Mouse (Mus musculus) c-Kit-positive CD71-negative TER-119-negative erythroid progenitor cells, embryonic 14.5 days (primary cell): ENCODE data around the gene Acin1.

Experiments used
- DNase-seq: peaks from one replicate; pipeline ENCODE4 v3.0.0-alpha.2; 2013; ENCODE audit warnings: low read depth

The Acin1 gene

DNA sequence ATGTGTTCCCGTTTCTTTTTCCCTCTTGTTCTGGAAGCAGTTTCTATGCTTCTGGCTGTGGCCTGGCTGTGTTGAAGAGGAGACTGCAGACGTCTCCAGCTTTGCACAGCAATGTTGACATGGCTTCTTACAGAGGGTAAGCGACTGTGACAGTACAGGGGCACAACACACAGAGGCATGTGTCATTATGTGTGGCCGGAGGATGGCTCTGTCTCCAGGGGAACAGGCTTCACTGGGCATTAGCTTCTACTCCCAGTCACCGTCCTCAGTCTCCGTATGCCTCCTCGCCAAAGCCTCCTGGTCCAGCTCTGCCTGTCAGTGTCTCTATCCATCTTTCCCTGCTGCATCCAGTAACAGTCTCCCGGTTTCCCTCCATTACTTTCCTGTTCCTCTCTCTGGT, 79.5 kb downstream of the Acin1 start:
- DNase-seq, result no peak

DNA sequence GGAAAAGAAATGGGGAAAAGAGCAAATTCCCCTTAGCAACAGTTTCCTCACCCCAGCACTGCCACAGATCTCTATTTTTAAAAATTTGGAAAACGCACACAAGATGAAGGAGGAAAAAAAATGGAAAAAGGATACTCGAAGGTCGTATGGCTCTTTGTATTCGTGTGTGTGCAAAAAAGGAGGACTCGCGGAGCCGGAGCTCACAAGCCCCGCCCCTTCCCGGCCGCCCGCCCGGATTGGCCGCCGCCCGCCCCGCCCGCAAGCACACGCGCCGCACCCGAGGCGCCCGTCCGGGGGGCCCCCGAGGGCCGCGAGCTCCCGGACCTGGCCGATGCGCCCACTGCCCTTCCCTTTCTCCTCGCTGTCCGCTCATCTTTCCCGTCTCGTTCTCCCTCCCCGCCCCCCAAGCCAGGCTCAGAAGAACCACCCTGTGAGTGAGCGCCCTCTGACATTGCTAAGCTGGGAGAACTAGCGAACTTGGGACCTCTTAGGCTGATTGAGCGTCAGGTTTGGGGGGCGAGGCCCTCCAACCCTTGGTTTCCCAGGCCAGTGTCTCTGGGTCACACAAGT, 80.9 kb downstream of the Acin1 start, which contains the start of gene 4931414P19Rik:
Gene 4931414P19Rik (minus strand): TSS at position 242 of the 570 bp plus-strand sequence.
- peak; percentile 42 for DNase-seq

- DNase-seq, result no peak
These were observed 83.0 kb downstream of the Acin1 start for GRCm38 (mm10) chr14:54603686-54604085.

DNA sequence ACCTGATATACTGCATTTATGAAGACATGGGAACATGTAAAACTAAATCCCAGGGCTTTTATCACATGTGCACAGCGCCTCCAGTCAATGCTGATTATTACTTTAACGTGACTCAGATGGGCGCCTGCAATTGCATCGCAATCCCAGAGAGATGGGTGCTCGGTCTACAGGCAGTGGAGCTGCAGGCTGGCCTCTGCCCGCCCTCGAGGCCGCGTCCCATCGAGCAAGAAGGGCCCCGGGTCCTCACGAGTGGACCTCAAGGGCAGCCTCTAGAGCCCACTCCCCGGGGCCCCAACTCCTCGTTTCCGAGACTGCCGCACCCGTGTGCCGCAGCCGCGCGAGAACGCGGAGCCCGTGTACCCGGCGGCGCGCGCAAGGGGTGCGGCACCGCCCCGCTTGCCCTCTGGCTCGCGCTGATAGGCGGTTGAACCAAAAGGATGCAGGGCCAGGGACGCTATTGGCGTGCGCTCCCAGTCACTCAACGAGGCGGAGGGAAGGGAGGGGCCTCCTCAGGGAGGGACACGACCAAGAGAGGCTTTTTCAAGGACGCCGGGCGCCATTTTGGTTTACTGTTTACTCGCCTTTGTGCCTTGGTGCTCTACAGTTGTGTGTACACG, 83.6 kb downstream of the Acin1 start:
- DNase-seq, result peak; percentile 91

GRCm38 (mm10) chr14:54602613-54603012, 84.1 kb downstream of the Acin1 start:
- DNase-seq, result no peak

GRCm38 (mm10) chr14:54601601-54602000, 85.1 kb downstream of the Acin1 start:
- DNase-seq, result no peak

DNA sequence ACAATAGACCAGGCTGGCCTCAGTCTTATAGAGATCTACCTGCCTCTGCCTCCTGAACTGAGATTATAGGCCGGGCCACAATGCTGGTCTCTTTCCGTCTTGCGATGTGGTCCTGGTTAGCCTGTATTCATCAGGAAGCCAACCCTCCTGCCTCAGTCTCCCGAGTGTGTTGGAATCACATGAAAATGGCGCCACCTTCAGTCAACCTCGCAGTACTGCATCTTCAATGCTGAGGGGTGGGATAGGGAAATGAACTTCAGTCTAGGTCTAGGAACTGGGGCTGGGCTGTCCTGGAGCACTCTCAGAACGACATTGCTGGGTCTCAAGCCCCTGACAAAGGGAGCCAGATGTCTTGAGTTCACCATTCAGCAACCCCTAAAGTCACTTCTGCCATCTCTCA, 89.6 kb downstream of the Acin1 start:
- DNase-seq, result no peak

DNA sequence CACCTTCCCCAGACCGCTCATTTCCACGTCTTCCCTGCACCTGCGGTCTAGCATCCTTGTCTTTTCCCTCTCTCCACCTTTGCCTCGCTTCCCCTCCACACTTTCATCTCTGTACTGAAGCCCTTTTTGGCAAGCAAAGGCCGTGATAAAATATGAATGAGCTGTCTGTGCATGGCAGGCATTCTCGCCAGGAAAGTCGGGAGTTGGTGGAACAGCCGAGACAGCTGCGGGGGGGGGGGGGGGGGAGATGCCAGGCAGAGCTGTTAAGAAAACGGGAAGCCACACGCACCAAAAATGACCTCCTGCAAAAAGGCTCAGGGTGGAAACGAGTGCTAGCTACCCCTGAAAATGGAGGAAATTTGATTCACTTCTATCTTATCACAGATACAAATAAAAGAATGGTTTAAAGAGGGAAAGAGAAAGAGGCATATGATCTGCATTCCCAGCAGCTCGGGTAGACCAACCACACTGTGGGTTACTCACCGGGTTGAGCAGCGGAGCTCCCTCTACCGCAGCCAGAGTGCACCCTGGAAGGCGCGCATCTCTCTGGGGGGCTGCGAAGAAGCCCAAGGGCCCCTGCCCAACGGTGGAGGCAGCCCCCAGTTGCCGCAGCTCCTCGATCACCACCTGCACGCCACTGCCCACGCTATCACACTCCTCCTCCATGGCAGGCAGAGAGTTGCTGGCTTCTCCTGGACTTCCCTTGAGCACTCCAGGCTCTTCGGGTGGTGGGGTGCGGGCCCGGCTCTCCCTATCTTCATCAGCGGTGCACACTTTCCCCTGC, 91.9 kb downstream of the Acin1 start:
- no peak for DNase-seq

DNA sequence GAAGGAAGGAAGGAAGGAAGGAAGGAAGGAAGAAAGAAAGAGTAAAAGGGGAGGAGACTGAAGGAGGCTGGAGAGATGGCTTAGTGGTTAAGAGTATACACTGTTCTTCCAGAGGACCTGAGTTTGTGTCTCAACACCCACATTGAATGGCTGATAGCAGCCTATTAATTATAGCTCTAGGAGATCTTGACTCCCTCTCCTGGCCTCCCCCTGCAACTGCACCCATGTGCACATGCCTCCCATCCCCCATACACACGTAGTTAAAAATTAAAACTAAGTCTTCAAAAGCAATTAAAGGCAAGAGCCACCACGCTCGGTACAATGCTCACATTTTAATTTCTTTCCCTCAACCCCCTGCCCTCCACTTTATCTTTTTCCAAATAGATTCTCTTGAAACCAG, 92.7 kb downstream of the Acin1 start:
- DNase-seq, result no peak

GRCm38 (mm10) chr14:54592319-54592934, 94.3 kb downstream of the Acin1 start:
- DNase-seq, result no peak
